Mouse (Mus musculus) stomach, embryonic 16.5 days (tissue): ENCODE data around the gene Gstz1. TPM values are rescaled to one million over a fixed set of nuclear protein-coding genes. Genes with fewer than 3 reads are reported as not detected.

ENCODE experiments used
- ATAC-seq: fragments of 200-750 bp; cut with Nextera tagmentation; 2 replicates; pipeline ENCODE4 v1.8.0; 2017; ENCODE audit warnings: moderate number of reproducible peaks, moderate TSS enrichment; ENCODE audit not compliant: insufficient read depth, low FRiP score
- H3K27ac ChIP-seq: fragments of 300-500 bp; sonication (generic); 2 replicates; pipeline ENCODE4 v1.5.1; 2014; ENCODE audit warnings: low read length
- H3K27me3 ChIP-seq: fragments of 300-500 bp; sonication (generic); 2 replicates; pipeline ENCODE4 v1.6.1; 2014; ENCODE audit warnings: low read length, control low read depth, mixed read lengths; ENCODE audit not compliant: control insufficient read depth, insufficient read depth
- H3K36me3 ChIP-seq: fragments of 300-500 bp; sonication (generic); 2 replicates; pipeline ENCODE4 v1.6.1; 2014; ENCODE audit warnings: low read length; ENCODE audit not compliant: control insufficient read depth, insufficient read depth
- H3K4me1 ChIP-seq: fragments of 300-500 bp; sonication (generic); 2 replicates; pipeline ENCODE4 v1.6.1; 2014; ENCODE audit warnings: low read length, control low read depth, mixed read lengths; ENCODE audit not compliant: control insufficient read depth, insufficient read depth
- H3K4me2 ChIP-seq: fragments of 300-500 bp; sonication (generic); 2 replicates; pipeline ENCODE4 v1.6.1; 2014; ENCODE audit warnings: low read depth, low read length, mixed read lengths
- H3K4me3 ChIP-seq: fragments of 300-500 bp; sonication (generic); replicated peaks from 2 replicates; pipeline ENCODE4 v1.5.1; 2014; ENCODE audit warnings: mild to moderate bottlenecking, low read length
- H3K9ac ChIP-seq: fragments of 300-500 bp; sonication (generic); 2 replicates; pipeline ENCODE4 v1.6.1; 2014; ENCODE audit warnings: low read length
- H3K9me3 ChIP-seq: fragments of 300-500 bp; sonication (generic); replicated peaks from 2 replicates; pipeline ENCODE4 v1.6.1; 2016; ENCODE audit warnings: low read length, control low read depth; ENCODE audit not compliant: control insufficient read depth
- WGBS: fragments of 180-500 bp; shearing (Covaris S2); extraction: QIAGEN DNeasy Blood & Tissue Kit; methylation state at CpG from one replicate; pipeline ENCODE4 v1.1.7; 2014; 5-methylcytosine and 5-hydroxymethylcytosine counted together
- polyA plus RNA-seq: library from polyadenylated mRNA; unstranded; fragments of >200 nt; fragmentation: Nextera tagmentation; extraction: Ambion mirVana; gene quantifications from 2 replicates; pipeline ENCODE4 v1.2.1, GENCODE M21; 2015

Gene Gstz1
- 40.4 and 40.6 TPM in 2 replicates for polyA plus RNA-seq

- Histone ChIP-seq H3K9me3 (no peaks in the 10 kb centered on the region), H3K27me3 (no peaks in the 10 kb centered on the region), H3K4me3 (peak within 1 kb of the TSS; percentile 94), H3K4me2 (peak within 1 kb of the TSS; percentile 83), H3K27ac (peak within 1 kb of the TSS; percentile 96), H3K36me3 (peaks cover 5% of the 10 kb centered on the region), H3K4me1 (peaks cover 8% of the 10 kb centered on the region), H3K9ac (peak within 1 kb of the TSS; percentile 84)
- peak; percentile 79 for ATAC-seq
- 0% methylated on average over 27 of the region's 27 CpGs for WGBS
These were observed at the start of gene Gstz1 for GRCm38 (mm10) chr12:87146966-87147365. Gstz1 (plus strand) TSS chr12:87147165.

GRCm38 (mm10) chr12:87100331-87100730 lies 46.6 kb upstream of the Gstz1 start:
- Histone ChIP-seq H3K4me2 (no peak overlapping the region), H3K9me3 (no peaks in the 10 kb centered on the region), H3K36me3 (no peaks in the 10 kb centered on the region), H3K27me3 (peaks cover 22% of the 10 kb centered on the region), H3K9ac (no peak overlapping the region), H3K4me1 (0 out of 2 replicates have a peak, but pooled peaks cover 4% of the 10 kb centered on the region), H3K27ac (no peak overlapping the region), H3K4me3 (no peak overlapping the region)
- no peak for ATAC-seq
- 84% methylated on average over 4 of the region's 4 CpGs for WGBS

DNA sequence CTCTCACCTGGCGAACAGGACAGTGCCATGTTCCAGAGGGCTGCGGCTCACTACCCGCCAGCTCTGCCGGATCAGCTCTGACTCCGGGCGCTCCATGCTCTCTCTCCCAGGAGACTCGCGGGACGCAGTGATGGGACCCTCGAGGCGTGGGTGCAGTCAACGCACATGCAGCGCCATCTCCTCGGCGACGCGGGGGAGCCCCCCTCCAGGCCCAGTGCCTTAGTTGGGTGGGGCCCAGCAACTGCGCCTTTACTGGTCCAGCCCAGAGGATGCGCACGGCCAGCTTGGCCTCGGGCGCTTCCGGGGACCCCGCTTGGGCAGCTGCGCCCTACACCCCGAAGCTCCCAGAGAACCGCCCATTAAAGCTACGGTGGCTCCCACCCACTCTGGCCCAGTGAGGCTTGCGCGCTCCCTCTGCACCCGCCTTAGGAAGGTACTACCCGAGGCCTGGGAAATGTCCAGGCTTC lies 44.8 kb upstream of the Gstz1 start, which contains the start of gene Ngb:
Ngb (minus strand) TSS at position 375 of the 467 bp plus-strand sequence.
- ATAC-seq, result no peak

GRCm38 (mm10) chr12:87103471-87103870 lies 43.5 kb upstream of the Gstz1 start:
- 87% methylated on average over 4 of the region's 4 CpGs for WGBS
- no peak for ATAC-seq
- H3K27ac ChIP-seq, result no peak overlapping the region

More for the DNA sequence above, 44.8 kb upstream of the Gstz1 start, which contains the start of gene Ngb:
- Histone ChIP-seq H3K36me3 (no peaks in the 10 kb centered on the region), H3K4me2 (peak within 1 kb of the TSS; percentile 55), H3K27ac (no peak within 1 kb of the TSS), H3K9me3 (no peaks in the 10 kb centered on the region), H3K4me3 (peak within 1 kb of the TSS; percentile 35), H3K27me3 (peaks cover 22% of the 10 kb centered on the region), H3K9ac (no peak within 1 kb of the TSS; the same call in 1 of the 2 replicates), H3K4me1 (0 out of 2 replicates have a peak, but pooled peaks cover 4% of the 10 kb centered on the region)
- WGBS, result 4% methylated on average over 32 of the region's 32 CpGs

DNA sequence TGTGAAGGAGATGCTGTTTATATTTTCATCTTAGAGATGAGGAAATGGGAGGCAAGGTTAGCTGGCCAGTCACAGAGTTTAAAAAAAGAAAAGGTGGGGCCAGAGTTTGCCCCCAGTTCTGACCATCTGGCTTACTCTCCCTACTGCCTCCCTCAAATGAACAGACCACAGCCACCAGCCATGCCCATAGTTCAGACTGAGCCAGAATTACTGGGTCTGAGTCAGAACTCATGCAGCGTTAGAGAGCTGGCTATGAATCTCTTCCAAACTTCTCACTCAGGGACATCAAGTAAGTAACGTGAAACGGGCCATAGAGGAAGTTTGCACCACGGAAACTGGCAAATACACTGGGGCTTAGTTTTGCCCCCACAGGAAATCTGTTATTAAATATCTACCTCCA lies 42.2 kb upstream of the Gstz1 start:
- ATAC-seq, result no peak
- Histone ChIP-seq H3K9ac (no peak overlapping the region), H3K27me3 (peaks cover 22% of the 10 kb centered on the region), H3K4me1 (0 out of 2 replicates have a peak, but pooled peaks cover 4% of the 10 kb centered on the region), H3K4me3 (no peak overlapping the region), H3K27ac (no peak overlapping the region), H3K4me2 (no peak overlapping the region), H3K9me3 (no peaks in the 10 kb centered on the region), H3K36me3 (no peaks in the 10 kb centered on the region)
- WGBS, result 68% methylated on average over 4 of the region's 4 CpGs

More at GRCm38 (mm10) chr12:87103471-87103870, 43.5 kb upstream of the Gstz1 start:
- Histone ChIP-seq H3K27me3 (peaks cover 22% of the 10 kb centered on the region), H3K4me1 (0 out of 2 replicates have a peak, but pooled peaks cover 4% of the 10 kb centered on the region), H3K4me2 (no peak overlapping the region), H3K36me3 (no peaks in the 10 kb centered on the region), H3K4me3 (no peak overlapping the region), H3K9ac (no peak overlapping the region), H3K9me3 (no peaks in the 10 kb centered on the region)

DNA sequence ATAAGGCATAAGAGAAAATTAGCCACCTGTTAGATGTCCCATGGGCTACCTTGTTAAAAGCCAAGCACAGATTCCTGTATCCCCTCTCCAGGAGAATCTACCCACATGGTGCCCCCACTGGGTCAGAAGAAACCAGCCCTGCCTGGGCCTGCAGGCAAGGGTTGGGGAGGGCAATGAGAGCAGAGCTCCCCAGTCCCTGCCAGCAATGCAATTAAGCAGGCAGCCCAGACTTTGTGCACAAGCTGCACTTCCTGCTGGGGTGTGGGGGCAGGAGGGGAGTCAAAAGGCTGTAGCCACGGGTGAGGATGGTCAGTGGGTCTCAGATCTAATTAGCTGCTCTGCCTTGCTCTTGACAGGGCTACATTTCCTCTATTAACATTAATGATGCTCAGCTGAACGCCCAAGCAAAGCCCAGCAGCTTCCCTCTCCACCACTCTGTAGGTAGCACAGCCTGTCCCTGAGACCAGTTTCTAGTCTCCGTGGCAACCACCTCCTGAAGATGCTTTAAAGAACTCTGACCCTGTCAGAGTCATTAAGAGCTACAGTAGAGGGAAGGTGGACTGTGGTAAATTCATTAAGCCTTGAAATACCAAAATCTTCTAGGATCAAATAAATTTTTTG lies 39.5 kb upstream of the Gstz1 start:
- H3K27ac ChIP-seq, result no peak overlapping the region
- H3K9ac ChIP-seq, result no peak overlapping the region
- no peak overlapping the region for H3K4me2 ChIP-seq
- H3K27me3 ChIP-seq, result peaks cover 2% of the 10 kb centered on the region
- H3K9me3 ChIP-seq, result no peaks in the 10 kb centered on the region
- no peaks in the 10 kb centered on the region for H3K36me3 ChIP-seq
- no peak overlapping the region for H3K4me3 ChIP-seq
- H3K4me1 ChIP-seq, result no peaks in the 10 kb centered on the region
- 48% methylated on average over 3 of the region's 3 CpGs for WGBS
- no peak for ATAC-seq

- Histone ChIP-seq H3K27ac (no peak overlapping the region), H3K4me2 (no peak overlapping the region), H3K4me1 (no peaks in the 10 kb centered on the region), H3K36me3 (no peaks in the 10 kb centered on the region; the same call in 1 of the 2 replicates), H3K27me3 (no peaks in the 10 kb centered on the region), H3K9ac (no peak overlapping the region), H3K4me3 (no peak overlapping the region), H3K9me3 (no peaks in the 10 kb centered on the region)
- 77% methylated on average over 4 of the region's 4 CpGs for WGBS
- ATAC-seq, result no peak
These were observed 24.9 kb upstream of the Gstz1 start for GRCm38 (mm10) chr12:87121918-87122589.

DNA sequence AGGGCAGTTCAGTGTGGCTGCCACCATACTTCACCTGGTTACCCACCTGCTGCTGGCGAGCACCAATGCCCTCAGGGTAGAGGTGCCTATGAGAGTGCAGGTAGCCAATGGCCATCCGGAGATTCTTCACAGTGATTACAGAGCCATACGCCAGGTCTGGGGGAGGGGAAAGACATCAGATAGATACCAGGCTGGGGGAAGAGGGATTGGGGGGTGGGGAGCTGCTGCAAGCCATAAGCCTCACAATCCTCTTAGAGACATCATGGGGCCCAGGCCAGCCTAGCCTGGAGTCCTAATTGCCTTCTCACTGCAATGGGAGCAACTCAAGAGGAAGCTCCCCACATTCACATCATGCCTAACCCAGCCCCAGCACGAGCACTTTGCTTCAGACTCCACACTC lies 19.7 kb upstream of the Gstz1 start:
- no peak overlapping the region for H3K27ac ChIP-seq
- WGBS, result 74% methylated on average over 4 of the region's 4 CpGs
- no peak for ATAC-seq
- H3K27me3 ChIP-seq, result no peaks in the 10 kb centered on the region
- H3K9me3 ChIP-seq, result no peaks in the 10 kb centered on the region
- 0 out of 2 replicates have a peak, but pooled peaks cover 4% of the 10 kb centered on the region for H3K36me3 ChIP-seq
- no peaks in the 10 kb centered on the region for H3K4me1 ChIP-seq
- no peak overlapping the region for H3K4me2 ChIP-seq
- no peak overlapping the region for H3K9ac ChIP-seq
- H3K4me3 ChIP-seq, result no peak overlapping the region

DNA sequence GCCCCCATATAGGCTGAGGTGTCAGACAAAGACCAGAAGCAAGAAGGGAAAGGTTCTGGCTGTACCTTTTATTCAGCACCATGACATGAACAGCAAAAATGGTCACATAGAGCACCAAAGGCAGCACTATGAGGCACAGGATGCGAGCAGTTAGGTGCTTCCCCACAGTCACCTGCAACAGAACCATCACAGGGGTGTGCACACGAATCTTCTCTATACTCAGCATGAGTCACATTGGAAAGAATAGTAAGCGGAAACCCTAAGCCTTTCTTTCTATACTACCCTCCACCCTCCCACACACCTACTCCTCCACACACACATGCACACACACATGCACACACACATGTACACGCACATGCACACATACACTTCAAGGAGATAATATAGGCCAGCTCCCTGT lies 16.7 kb upstream of the Gstz1 start:
- H3K4me2 ChIP-seq, result no peak overlapping the region
- H3K9me3 ChIP-seq, result no peaks in the 10 kb centered on the region
- H3K36me3 ChIP-seq, result 0 out of 2 replicates have a peak, but pooled peaks cover 4% of the 10 kb centered on the region
- 90% methylated on average over 4 of the region's 4 CpGs for WGBS
- no peak for ATAC-seq
- no peaks in the 10 kb centered on the region for H3K4me1 ChIP-seq
- no peak overlapping the region for H3K27ac ChIP-seq
- no peak overlapping the region for H3K9ac ChIP-seq
- no peaks in the 10 kb centered on the region for H3K27me3 ChIP-seq
- no peak overlapping the region for H3K4me3 ChIP-seq
